Mouse (Mus musculus): ENCODE results near the gene Cog8.

DNA sequence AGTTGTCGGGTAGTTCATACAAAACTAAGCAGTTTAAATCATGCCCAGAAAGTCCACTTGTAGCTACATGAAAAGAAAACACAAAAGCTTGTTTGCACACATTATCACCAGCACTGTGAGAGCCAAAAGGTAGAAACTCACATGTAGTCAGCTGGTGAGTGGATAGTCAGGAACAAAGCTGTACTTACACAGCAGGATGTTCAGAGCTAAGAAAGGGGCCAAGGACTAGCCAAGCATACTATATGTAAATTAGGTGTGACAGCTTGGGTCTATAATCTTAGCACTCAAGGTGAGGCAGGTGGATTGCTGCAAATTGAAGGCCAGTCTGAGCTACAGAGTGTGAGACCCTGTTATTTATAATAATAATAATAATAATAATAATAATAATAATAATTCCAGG lies 6.1 kb upstream of the Cog8 start:
- no peak for TF ChIP-seq TAL1 (IDR thresholded peaks at IDR 0.05; ENCODE audit: low read length)
- no peak for TF ChIP-seq SMC3 (IDR thresholded peaks at IDR 0.05; ENCODE audit: low read depth, low read length)
- no peak for TF ChIP-seq BHLHE40 (IDR thresholded peaks at IDR 0.05; ENCODE audit: borderline replicate concordance, low read depth, low read length)
- no peak for TF ChIP-seq POLR2A (IDR thresholded peaks at IDR 0.05; ENCODE audit: control insufficient read depth in 1 of 2, insufficient read depth in 1 of 2, low read depth in 1 of 2, low read length in 2 of 2, poor library complexity in 1 of 2)
- TF ChIP-seq CHD2 (IDR thresholded peaks at IDR 0.05; ENCODE audit: low read length) = no peak
- no peak for TF ChIP-seq JUND (IDR thresholded peaks at IDR 0.05; ENCODE audit: low read depth, low read length)

Measured in MEL (cell line).